11 mouse cellular contexts compared by ENCODE assay signal in the genomic region with DNA sequence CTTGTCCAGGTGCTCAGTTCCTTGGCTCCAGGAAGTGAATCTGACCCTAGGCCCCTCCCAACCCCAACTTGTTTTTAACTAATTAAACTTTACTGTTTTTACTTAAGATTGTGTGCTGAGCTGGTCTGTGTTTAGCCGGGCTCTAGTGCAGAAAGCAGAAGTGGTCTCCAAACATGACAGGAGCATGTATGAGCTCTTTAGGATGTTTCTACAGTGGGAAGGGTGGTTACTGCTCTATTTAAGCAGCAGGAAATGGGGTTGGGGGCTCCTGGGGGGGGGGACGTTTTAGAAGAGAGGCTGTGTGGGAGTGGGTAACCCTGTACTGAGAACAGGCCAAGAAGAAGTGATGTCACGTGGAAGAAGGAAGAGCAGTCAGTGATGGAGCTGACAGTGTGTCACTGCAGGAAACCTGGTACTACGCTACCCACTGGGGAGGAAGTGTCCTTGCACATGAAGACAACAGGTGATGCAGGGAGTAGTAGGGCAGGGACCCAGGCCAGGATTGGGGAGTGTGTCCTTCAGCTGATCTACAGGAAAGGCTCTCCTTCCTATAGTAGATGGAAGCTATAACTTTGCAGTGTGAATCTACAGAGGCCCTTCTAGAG. TPM values are rescaled to one million over a fixed set of nuclear protein-coding genes. Genes with fewer than 3 reads are reported as not detected.
"Had no signal": no experiment of that assay in that cellular context is flagged by ENCODE, and none has a peak within 500 bp of the region (broad histone marks: within the 10 kb centered on the region; RNA-seq: fewer than 3 reads in every experiment).

No protein-coding gene starts in this region.

RNA-seq across cellular contexts. Expression of gene Tcl1b5, which starts 5.0 kb away (rescaled TPM):
- total RNA-seq: left cerebral cortex, adult 8-10 months; left cerebral cortex, postnatal 10 days; left cerebral cortex, postnatal 14 days; left cerebral cortex, postnatal 25 days; left cerebral cortex, postnatal 36 days; left cerebral cortex, postnatal 4 days; liver, adult 2 months; megakaryocyte, adult 5-6 weeks; megakaryocyte-erythroid progenitor cell, adult 5-6 weeks; midbrain, postnatal 0 days; monocyte, adult 5-6 weeks had no signal

RNA-seq across cellular contexts. Expression of gene Tcl1b3, which starts 9.7 kb away (rescaled TPM):
- total RNA-seq: left cerebral cortex, adult 8-10 months; left cerebral cortex, postnatal 10 days; left cerebral cortex, postnatal 14 days; left cerebral cortex, postnatal 25 days; left cerebral cortex, postnatal 36 days; left cerebral cortex, postnatal 4 days; liver, adult 2 months; megakaryocyte, adult 5-6 weeks; megakaryocyte-erythroid progenitor cell, adult 5-6 weeks; midbrain, postnatal 0 days; monocyte, adult 5-6 weeks had no signal

RNA-seq across cellular contexts. Expression of gene Tcl1b4, which starts 20.6 kb away (rescaled TPM):
- total RNA-seq: left cerebral cortex, adult 8-10 months; left cerebral cortex, postnatal 10 days; left cerebral cortex, postnatal 14 days; left cerebral cortex, postnatal 25 days; left cerebral cortex, postnatal 36 days; left cerebral cortex, postnatal 4 days; liver, adult 2 months; megakaryocyte, adult 5-6 weeks; megakaryocyte-erythroid progenitor cell, adult 5-6 weeks; midbrain, postnatal 0 days; monocyte, adult 5-6 weeks had no signal

RNA-seq across cellular contexts. Expression of gene Tcl1b1, which starts 21.7 kb away (rescaled TPM):
- total RNA-seq: left cerebral cortex, adult 8-10 months; left cerebral cortex, postnatal 10 days; left cerebral cortex, postnatal 14 days; left cerebral cortex, postnatal 25 days; left cerebral cortex, postnatal 36 days; left cerebral cortex, postnatal 4 days; liver, adult 2 months; megakaryocyte, adult 5-6 weeks; megakaryocyte-erythroid progenitor cell, adult 5-6 weeks; midbrain, postnatal 0 days; monocyte, adult 5-6 weeks had no signal

RNA-seq across cellular contexts. Expression of gene Tcl1b2, which starts 35.3 kb away (rescaled TPM):
- total RNA-seq: left cerebral cortex, adult 8-10 months; left cerebral cortex, postnatal 10 days; left cerebral cortex, postnatal 14 days; left cerebral cortex, postnatal 25 days; left cerebral cortex, postnatal 36 days; left cerebral cortex, postnatal 4 days; liver, adult 2 months; megakaryocyte, adult 5-6 weeks; megakaryocyte-erythroid progenitor cell, adult 5-6 weeks; midbrain, postnatal 0 days; monocyte, adult 5-6 weeks had no signal
